Mouse (Mus musculus) lung, adult 2 months (tissue): ENCODE data around the gene B830017H08Rik.

Experiments
- CTCF ChIP-seq: fragments of 200-500 bp; IDR thresholded peaks from 2 replicates; pipeline ENCODE4 v1.5.1; 2011; ENCODE audit warnings: mild to moderate bottlenecking, low read length, control low read depth; ENCODE audit not compliant: insufficient read depth
- POLR2A ChIP-seq: fragments of 200-500 bp; IDR thresholded peaks from 2 replicates; pipeline ENCODE4 v1.6.1; 2011; ENCODE audit warnings: low read depth, mild to moderate bottlenecking, control low read depth, low read length, borderline replicate concordance; ENCODE audit errors: extremely low read depth

DNA sequence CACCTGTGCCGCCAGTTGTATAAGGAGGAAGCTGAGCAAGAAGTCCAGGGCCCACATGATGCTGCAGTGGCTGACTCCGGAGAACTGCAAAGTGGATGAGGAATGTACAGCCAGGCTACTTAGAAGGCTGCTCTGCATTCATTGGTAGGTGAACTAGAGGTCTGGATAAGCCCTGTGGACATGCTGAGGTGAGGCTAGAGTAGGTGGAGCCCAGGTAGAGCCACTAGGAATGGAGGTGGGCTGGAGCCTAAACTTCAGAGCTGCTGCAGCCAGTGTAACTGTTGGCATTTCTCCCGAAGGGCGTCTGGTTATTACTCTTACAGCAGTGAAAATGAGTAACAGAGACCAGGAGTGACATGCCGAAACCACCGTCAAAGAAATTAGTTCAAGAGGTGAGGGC is 5.1 kb downstream of the B830017H08Rik start, which contains the start of gene Car15:
- TF ChIP-seq CTCF (no peak), POLR2A (no peak)
